8 mouse cellular contexts compared by ENCODE assay signal in the genomic region with DNA sequence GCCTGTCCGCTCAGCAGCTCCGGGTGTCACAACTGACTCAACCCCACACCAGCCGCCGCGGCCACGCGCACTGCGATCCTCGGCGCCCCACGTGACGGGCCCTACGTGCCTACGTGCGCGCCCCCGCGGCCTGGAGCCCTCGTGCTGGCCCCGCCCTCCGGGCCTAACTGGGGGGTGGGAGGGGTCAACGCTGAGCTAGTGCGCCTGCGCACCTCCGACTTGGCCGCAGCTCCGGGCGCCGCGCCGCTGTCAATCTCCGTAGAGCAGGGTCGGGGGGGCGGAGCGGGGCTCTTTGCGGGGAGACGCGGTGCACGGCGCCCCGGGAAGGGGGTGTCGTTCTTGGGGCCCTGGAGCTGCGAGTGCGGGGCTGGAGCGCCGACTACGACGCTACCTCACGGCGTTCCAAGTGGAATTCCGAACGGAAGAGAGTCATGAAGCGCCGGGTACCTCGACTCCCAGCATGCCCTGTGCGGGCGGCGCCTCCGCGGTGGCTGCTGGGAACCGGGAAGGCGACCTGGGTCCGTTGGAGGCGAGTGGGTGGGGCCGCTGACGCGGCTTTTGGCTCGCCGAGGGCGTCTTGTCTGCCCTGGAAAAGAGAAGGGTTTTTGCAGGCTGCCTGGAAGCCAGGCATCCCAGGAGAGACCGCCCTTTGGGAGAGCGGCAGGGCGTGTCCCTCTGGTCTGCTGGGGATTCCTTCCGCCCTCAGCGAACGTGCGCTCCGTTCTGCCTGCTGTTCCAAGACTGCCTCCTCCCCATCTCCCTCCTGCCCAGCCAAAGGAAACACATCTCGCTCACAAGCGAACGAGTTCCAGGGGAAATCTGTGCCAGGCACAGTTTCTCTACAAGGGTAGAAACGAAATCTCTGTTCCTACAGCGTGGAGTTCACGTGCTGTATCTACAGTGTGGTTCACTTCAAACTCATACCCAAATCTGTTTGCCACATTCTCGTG. TPM values are rescaled to one million over a fixed set of nuclear protein-coding genes. Genes with fewer than 3 reads are reported as not detected.
DNase-seq lines count a peak whose midpoint lies in the region; ATAC-seq lines count a peak whose summit lies in the region.

TSS of gene Vapa (minus strand) at position 93 of the 950 bp plus-strand sequence.

- peak within 1 kb of the TSS; percentile 100 for H3K27ac ChIP-seq in hindbrain, embryonic 12.5 days

- H3K9me3 ChIP-seq in hindbrain, embryonic 12.5 days (replicated peaks), result no peaks in the 10 kb centered on the region

- peaks cover 22% of the 10 kb centered on the region for H3K4me1 ChIP-seq in hindbrain, embryonic 12.5 days

- H3K9ac ChIP-seq in hindbrain, embryonic 12.5 days, result peak within 1 kb of the TSS; percentile 98

- H3K4me3 ChIP-seq in hindbrain, embryonic 12.5 days, result peak within 1 kb of the TSS; percentile 98

- DNase-seq in NIH3T3 (ENCODE audit: low read depth), result peak; percentile 99
- DNase-seq in cerebellum, postnatal 10 days, result peak; percentile 99
- DNase-seq in frontal cortex, postnatal 10 days (ENCODE audit: low spot score in 2 of 2), result peak; percentile 97 to 98
- peak; percentile 97 to 98 for DNase-seq in layer of hippocampus, postnatal 14 days (ENCODE audit: low spot score in 2 of 2)
- DNase-seq in lung, postnatal 14 days, result peak; percentile 98
- DNase-seq in retina, adult 2 months (ENCODE audit: low read depth, low spot score), result peak; percentile 96
- peak; percentile 99 for DNase-seq in thymus, postnatal 36 days

- H3K27me3 ChIP-seq in hindbrain, embryonic 12.5 days, result no peaks in the 10 kb centered on the region

- H3K4me2 ChIP-seq in hindbrain, embryonic 12.5 days (replicated peaks), result peak within 1 kb of the TSS; percentile 68

- H3K36me3 ChIP-seq in hindbrain, embryonic 12.5 days, result no peaks in the 10 kb centered on the region

- ATAC-seq in hindbrain, embryonic 12.5 days (ENCODE audit: low FRiP score), result peak; percentile 94

- under 1% methylated on average over 84 of the region's 85 CpGs for WGBS in hindbrain, embryonic 12.5 days

RNA-seq across cellular contexts. Expression of gene Vapa, which starts in this region (rescaled TPM):
- 264 and 270 TPM in 2 replicates for polyA plus RNA-seq in hindbrain, embryonic 12.5 days (2016; fragmentation: Nextera tagmentation; extraction: Ambion mirVana)
- total RNA-seq in layer of hippocampus, postnatal 14 days (2021), result 100 to 1,000 TPM; 150 to 156 TPM

Comparison
In these comparisons a context has a peak if more than half of its experiments do, and no peak if none do; other contexts are left out.
1. Peak in every context shown above with its lines: DNase-seq, ATAC-seq, H3K4me3 ChIP-seq and H3K27ac ChIP-seq.